Mouse (Mus musculus): ENCODE results near the gene Hk1. TPM values are rescaled to one million over a fixed set of nuclear protein-coding genes. Genes with fewer than 3 reads are reported as not detected.

Gene Hk1
- polyA plus RNA-seq, 1 experiment from 2014 or later, result 73.7 TPM

GRCm38 (mm10) chr10:62282782-62283181 is 96.9 kb downstream of the Hk1 start:
- Histone ChIP-seq H3K27ac (replicated peaks; ENCODE audit: low read depth, low read length) (no peak overlapping the region), H3K4me3 (replicated peaks; ENCODE audit: low read depth, low read length) (no peak overlapping the region), H3K9me3 (ENCODE audit: control insufficient read depth, low read length) (no peaks in the 10 kb centered on the region), H3K27me3 (ENCODE audit: control insufficient read depth, insufficient read depth, low read length) (no peaks in the 10 kb centered on the region), H3K9ac (replicated peaks; ENCODE audit: low read length) (no peak overlapping the region), H3K36me3 (ENCODE audit: control insufficient read depth, insufficient read depth, low read length) (peaks cover 67% of the 10 kb centered on the region), H3K4me2 (ENCODE audit: low read length) (no peak overlapping the region), H3K4me1 (ENCODE audit: control insufficient read depth, insufficient read depth, low read length) (no peaks in the 10 kb centered on the region)
- ATAC-seq (ENCODE audit: low FRiP score, low TSS enrichment) (no peak), DNase-seq (no peak)
- 47% methylated on average over 9 of the region's 9 CpGs for WGBS

- no peaks in the 10 kb centered on the region for H3K9me3 ChIP-seq (ENCODE audit: control insufficient read depth, low read length)
- WGBS, result 90% methylated on average over 4 of the region's 4 CpGs
- H3K27ac ChIP-seq (replicated peaks; ENCODE audit: low read depth, low read length), result no peak overlapping the region
- H3K36me3 ChIP-seq (ENCODE audit: control insufficient read depth, insufficient read depth, low read length), result peaks cover 48% of the 10 kb centered on the region
- H3K27me3 ChIP-seq (ENCODE audit: control insufficient read depth, insufficient read depth, low read length), result no peaks in the 10 kb centered on the region
- H3K4me3 ChIP-seq (replicated peaks; ENCODE audit: low read depth, low read length), result no peak overlapping the region
- DNase-seq (no peak), ATAC-seq (ENCODE audit: low FRiP score, low TSS enrichment) (no peak)
- H3K4me1 ChIP-seq (ENCODE audit: control insufficient read depth, insufficient read depth, low read length), result no peaks in the 10 kb centered on the region
- H3K9ac ChIP-seq (replicated peaks; ENCODE audit: low read length), result no peak overlapping the region
- no peak overlapping the region for H3K4me2 ChIP-seq (ENCODE audit: low read length)
Measured at GRCm38 (mm10) chr10:62279671-62280070, 100.0 kb downstream of the Hk1 start.

- Histone ChIP-seq H3K4me2 (ENCODE audit: low read length) (no peak overlapping the region), H3K27ac (replicated peaks; ENCODE audit: low read depth, low read length) (no peak overlapping the region), H3K4me3 (replicated peaks; ENCODE audit: low read depth, low read length) (no peak overlapping the region), H3K4me1 (ENCODE audit: control insufficient read depth, insufficient read depth, low read length) (no peaks in the 10 kb centered on the region), H3K36me3 (ENCODE audit: control insufficient read depth, insufficient read depth, low read length) (peaks cover 46% of the 10 kb centered on the region), H3K27me3 (ENCODE audit: control insufficient read depth, insufficient read depth, low read length) (no peaks in the 10 kb centered on the region), H3K9ac (replicated peaks; ENCODE audit: low read length) (no peak overlapping the region), H3K9me3 (ENCODE audit: control insufficient read depth, low read length) (no peaks in the 10 kb centered on the region)
- WGBS, result 81% methylated on average over 3 of the region's 3 CpGs
- DNase-seq (no peak), ATAC-seq (ENCODE audit: low FRiP score, low TSS enrichment) (no peak)
Measured at GRCm38 (mm10) chr10:62279066-62279465, 100.6 kb downstream of the Hk1 start.

GRCm38 (mm10) chr10:62277499-62278293 is 102.0 kb downstream of the Hk1 start:
- Histone ChIP-seq H3K9me3 (ENCODE audit: control insufficient read depth, low read length) (no peaks in the 10 kb centered on the region), H3K4me2 (ENCODE audit: low read length) (no peak overlapping the region), H3K27me3 (ENCODE audit: control insufficient read depth, insufficient read depth, low read length) (no peaks in the 10 kb centered on the region), H3K4me3 (replicated peaks; ENCODE audit: low read depth, low read length) (no peak overlapping the region), H3K9ac (replicated peaks; ENCODE audit: low read length) (no peak overlapping the region), H3K36me3 (ENCODE audit: control insufficient read depth, insufficient read depth, low read length) (peaks cover 33% of the 10 kb centered on the region), H3K4me1 (ENCODE audit: control insufficient read depth, insufficient read depth, low read length) (no peaks in the 10 kb centered on the region), H3K27ac (replicated peaks; ENCODE audit: low read depth, low read length) (no peak overlapping the region)
- no peak for ATAC-seq (ENCODE audit: low FRiP score, low TSS enrichment)
- DNase-seq, result no peak
- 94% methylated on average over 17 of the region's 19 CpGs for WGBS

GRCm38 (mm10) chr10:62275235-62275634 is 104.5 kb downstream of the Hk1 start:
- H3K4me3 ChIP-seq (replicated peaks; ENCODE audit: low read depth, low read length), result no peak overlapping the region
- H3K27ac ChIP-seq (replicated peaks; ENCODE audit: low read depth, low read length), result no peak overlapping the region
- no peaks in the 10 kb centered on the region for H3K9me3 ChIP-seq (ENCODE audit: control insufficient read depth, low read length)
- peaks cover 29% of the 10 kb centered on the region for H3K36me3 ChIP-seq (ENCODE audit: control insufficient read depth, insufficient read depth, low read length)
- H3K4me1 ChIP-seq (ENCODE audit: control insufficient read depth, insufficient read depth, low read length), result no peaks in the 10 kb centered on the region
- DNase-seq (peak; percentile 88), ATAC-seq (ENCODE audit: low FRiP score, low TSS enrichment) (no peak)
- no peaks in the 10 kb centered on the region for H3K27me3 ChIP-seq (ENCODE audit: control insufficient read depth, insufficient read depth, low read length)
- H3K9ac ChIP-seq (replicated peaks; ENCODE audit: low read length), result no peak overlapping the region
- 41% methylated on average over 4 of the region's 4 CpGs for WGBS
- no peak overlapping the region for H3K4me2 ChIP-seq (ENCODE audit: low read length)

- ATAC-seq (ENCODE audit: low FRiP score, low TSS enrichment), result no peak
Measured at GRCm38 (mm10) chr10:62269278-62269677, 110.4 kb downstream of the Hk1 start.

GRCm38 (mm10) chr10:62264299-62264698 is 115.4 kb downstream of the Hk1 start:
- WGBS, result 89% methylated on average over 2 of the region's 2 CpGs
- no peak for DNase-seq
- no peaks in the 10 kb centered on the region for H3K9me3 ChIP-seq (ENCODE audit: control insufficient read depth, low read length)
- no peak overlapping the region for H3K4me2 ChIP-seq (ENCODE audit: low read length)
- H3K36me3 ChIP-seq (ENCODE audit: control insufficient read depth, insufficient read depth, low read length), result peaks cover 9% of the 10 kb centered on the region
- H3K27ac ChIP-seq (replicated peaks; ENCODE audit: low read depth, low read length), result no peak overlapping the region
- H3K9ac ChIP-seq (replicated peaks; ENCODE audit: low read length), result no peak overlapping the region
- no peaks in the 10 kb centered on the region for H3K4me1 ChIP-seq (ENCODE audit: control insufficient read depth, insufficient read depth, low read length)
- no peak overlapping the region for H3K4me3 ChIP-seq (replicated peaks; ENCODE audit: low read depth, low read length)
- no peak for ATAC-seq (ENCODE audit: low FRiP score, low TSS enrichment)
- H3K27me3 ChIP-seq (ENCODE audit: control insufficient read depth, insufficient read depth, low read length), result no peaks in the 10 kb centered on the region

More at GRCm38 (mm10) chr10:62269278-62269677, 110.4 kb downstream of the Hk1 start:
- no peak for DNase-seq
- H3K4me1 ChIP-seq (ENCODE audit: control insufficient read depth, insufficient read depth, low read length), result no peaks in the 10 kb centered on the region
- WGBS, result 83% methylated on average over 16 of the region's 16 CpGs
- H3K4me3 ChIP-seq (replicated peaks; ENCODE audit: low read depth, low read length), result no peak overlapping the region
- H3K27ac ChIP-seq (replicated peaks; ENCODE audit: low read depth, low read length), result no peak overlapping the region
- no peak overlapping the region for H3K9ac ChIP-seq (replicated peaks; ENCODE audit: low read length)
- no peaks in the 10 kb centered on the region for H3K9me3 ChIP-seq (ENCODE audit: control insufficient read depth, low read length)
- peaks cover 38% of the 10 kb centered on the region for H3K36me3 ChIP-seq (ENCODE audit: control insufficient read depth, insufficient read depth, low read length)
- H3K27me3 ChIP-seq (ENCODE audit: control insufficient read depth, insufficient read depth, low read length), result no peaks in the 10 kb centered on the region
- H3K4me2 ChIP-seq (ENCODE audit: low read length), result no peak overlapping the region

- Histone ChIP-seq H3K27ac (replicated peaks; ENCODE audit: low read depth, low read length) (no peak overlapping the region), H3K4me2 (ENCODE audit: low read length) (no peak overlapping the region), H3K27me3 (ENCODE audit: control insufficient read depth, insufficient read depth, low read length) (no peaks in the 10 kb centered on the region), H3K9ac (replicated peaks; ENCODE audit: low read length) (no peak overlapping the region), H3K4me1 (ENCODE audit: control insufficient read depth, insufficient read depth, low read length) (no peaks in the 10 kb centered on the region), H3K36me3 (ENCODE audit: control insufficient read depth, insufficient read depth, low read length) (no peaks in the 10 kb centered on the region), H3K4me3 (replicated peaks; ENCODE audit: low read depth, low read length) (no peak overlapping the region), H3K9me3 (ENCODE audit: control insufficient read depth, low read length) (no peaks in the 10 kb centered on the region)
- WGBS, result 24% methylated on average over 18 of the region's 18 CpGs
- ATAC-seq (ENCODE audit: low FRiP score, low TSS enrichment) (peak; percentile 60; the same call in 1 of the 2 replicates), DNase-seq (peak; percentile 79)
Measured at GRCm38 (mm10) chr10:62261115-62261886, 118.4 kb downstream of the Hk1 start.
